Mouse (Mus musculus) spleen, postnatal 10 days (tissue): ENCODE data around the gene Trim29.
A peak's percentile ranks its signal among the peaks of the same experiment; 100 is the strongest.

Source experiments
- DNase-seq, 2 experiments: peaks; one replicate each; pipeline ENCODE4 v3.0.0; 2021 to 2022; ENCODE audit warnings: low spot score in 2 of 2

The Trim29 gene

DNA sequence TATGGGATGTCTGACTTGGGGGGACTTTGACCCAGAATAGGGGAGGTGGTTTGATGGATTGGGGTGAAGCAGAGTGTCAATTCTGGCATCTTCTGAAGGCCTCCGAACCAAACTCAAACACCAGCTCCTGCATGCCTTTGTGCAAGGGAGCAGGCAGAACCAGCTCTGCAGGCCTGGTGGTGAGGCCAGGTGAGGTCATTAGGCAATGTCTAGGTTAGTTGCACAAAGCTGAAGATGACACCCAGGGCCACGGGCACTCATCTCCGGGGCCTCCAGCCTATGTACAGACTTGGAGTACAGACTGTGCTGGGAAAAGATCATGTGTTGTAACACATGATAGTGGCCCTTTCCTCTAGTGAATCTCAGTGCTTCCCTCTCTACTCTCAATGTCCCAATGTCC lies 3.2 kb downstream of the Trim29 start:
- no peak for DNase-seq

GRCm38 (mm10) chr9:43315320-43315950 lies 4.8 kb downstream of the Trim29 start:
- DNase-seq: no peak

- DNase-seq: no peak
Observed at GRCm38 (mm10) chr9:43316466-43316865, 5.8 kb downstream of the Trim29 start.

DNA sequence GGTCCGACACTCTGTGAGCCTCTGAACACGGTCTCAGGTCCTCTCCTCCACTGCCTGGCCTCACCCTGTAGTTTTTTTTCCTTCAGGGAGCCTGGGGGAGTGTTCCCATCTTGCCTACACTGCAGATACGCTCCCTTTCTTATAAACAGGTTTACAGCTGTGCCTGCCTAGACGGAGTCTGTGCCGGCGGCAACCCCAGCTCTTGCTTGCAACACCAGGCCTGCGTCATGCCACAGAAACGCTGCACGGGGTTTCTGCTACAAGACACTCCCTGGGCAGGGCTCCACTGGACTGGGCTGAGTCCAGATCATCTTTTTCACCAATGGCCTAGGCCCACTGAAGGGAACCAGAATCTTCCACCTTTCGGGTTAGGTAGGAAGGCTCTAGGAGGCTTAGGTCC lies 8.0 kb downstream of the Trim29 start:
- no peak for DNase-seq

DNA sequence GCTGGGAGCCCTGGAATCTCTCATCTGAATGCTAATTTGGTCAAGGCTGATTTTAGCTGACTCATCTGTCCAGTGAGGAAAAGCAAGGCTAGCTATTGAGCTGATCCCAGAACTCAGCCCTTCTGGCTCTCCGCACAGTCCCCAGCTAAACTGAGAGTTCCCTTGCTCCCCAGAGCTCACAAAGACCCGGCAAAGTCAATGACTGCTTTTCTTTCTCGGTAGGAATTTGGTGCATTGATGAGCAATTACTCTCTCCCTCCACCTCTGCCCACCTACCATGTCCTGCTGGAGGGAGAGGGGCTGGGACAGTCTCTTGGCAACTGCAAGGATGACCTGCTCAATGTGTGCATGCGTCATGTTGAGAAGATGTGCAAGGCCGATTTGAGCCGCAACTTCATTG lies 11.3 kb downstream of the Trim29 start:
- DNase-seq: no peak

DNA sequence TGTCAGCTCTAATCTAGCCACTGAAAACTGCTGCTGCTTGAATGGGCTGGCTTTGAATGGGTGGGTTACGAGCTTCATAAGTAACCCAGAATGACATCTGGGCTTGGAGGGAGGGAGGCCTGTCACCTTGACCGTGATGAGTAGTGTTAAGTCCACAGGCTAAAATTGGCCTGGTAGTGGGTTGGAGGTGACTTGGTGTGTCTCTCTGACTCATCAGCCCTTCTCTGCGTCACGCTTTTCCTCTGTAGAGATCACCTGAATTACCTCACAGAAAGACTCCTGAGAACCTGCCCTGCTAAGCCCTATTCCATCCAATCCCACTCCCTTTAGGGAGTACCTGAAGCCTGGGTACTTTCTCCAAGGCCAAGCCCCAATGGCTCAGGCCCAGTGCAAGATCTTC lies 12.0 kb downstream of the Trim29 start:
- DNase-seq: no peak

DNA sequence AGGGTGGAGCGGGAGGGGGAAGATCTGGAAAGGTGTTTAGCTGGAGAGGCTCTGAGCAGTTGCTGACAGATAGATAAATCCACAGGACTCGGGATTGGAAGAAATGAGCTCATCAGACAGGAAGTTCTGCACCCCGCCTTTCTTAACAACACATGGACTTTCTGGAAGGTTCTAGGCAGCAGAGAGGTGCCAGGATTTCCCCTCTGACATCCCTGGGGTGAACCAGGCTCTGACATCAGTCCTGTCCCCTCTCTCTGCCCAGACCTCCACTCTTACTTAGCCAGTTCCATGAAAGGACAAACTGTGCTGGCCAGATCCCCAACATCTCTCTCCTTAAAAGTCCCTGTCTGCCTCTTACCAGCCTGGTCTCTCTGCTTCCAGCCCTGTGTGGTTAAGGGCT lies 14.8 kb downstream of the Trim29 start:
- DNase-seq: no peak

DNA sequence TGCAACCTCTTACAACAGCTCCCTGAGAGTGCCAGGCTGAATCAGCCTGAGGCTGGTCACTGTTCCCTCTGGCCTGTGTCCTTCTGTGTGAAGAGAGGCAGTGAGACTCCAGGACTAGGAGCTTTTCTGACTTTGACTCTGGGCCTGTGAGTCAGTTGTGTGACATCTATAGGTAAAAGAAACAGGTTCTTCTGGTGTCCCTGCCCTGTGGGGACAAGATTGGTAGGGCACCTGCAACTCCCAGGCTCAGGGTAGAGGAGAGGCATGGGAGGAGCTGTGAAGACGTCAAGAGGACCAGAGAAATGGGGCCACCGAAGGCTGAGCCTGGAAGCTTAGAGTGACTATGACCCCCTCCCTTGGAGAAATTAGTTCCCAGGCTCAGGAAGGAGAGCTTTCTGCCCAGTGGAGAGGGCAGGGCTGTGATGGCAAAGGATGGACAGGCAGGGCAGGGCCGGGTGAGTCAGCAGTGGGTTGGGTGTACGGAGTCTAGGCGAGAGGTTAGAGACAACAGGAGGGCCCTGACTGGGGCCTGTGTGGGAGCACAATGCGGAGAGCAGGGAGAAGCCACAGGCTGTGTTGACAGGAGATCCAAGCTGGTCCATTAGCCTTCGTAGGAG lies 15.5 kb downstream of the Trim29 start:
- no peak for DNase-seq

GRCm38 (mm10) chr9:43327182-43328129 lies 16.8 kb downstream of the Trim29 start:
- no peak for DNase-seq

DNA sequence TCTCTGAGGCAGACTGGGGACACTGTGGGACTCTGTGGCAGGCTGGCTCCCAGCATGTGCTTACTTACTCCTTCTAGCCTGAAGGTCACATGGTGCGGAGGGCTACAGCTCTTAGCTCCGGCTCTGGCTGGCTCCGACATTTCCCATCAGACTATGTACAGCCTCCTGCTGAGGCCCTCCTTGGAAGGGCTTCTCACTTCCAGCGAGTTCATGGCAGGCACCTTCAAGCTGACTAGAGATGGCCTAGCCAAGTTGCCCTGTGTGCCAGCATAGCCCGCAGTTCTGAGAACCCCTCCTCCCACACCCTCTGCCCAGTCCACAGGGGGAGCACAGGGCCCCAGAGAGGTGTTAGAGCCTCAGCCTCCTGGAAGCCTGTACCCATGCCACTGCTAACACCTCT lies 19.8 kb downstream of the Trim29 start:
- no peak for DNase-seq

DNA sequence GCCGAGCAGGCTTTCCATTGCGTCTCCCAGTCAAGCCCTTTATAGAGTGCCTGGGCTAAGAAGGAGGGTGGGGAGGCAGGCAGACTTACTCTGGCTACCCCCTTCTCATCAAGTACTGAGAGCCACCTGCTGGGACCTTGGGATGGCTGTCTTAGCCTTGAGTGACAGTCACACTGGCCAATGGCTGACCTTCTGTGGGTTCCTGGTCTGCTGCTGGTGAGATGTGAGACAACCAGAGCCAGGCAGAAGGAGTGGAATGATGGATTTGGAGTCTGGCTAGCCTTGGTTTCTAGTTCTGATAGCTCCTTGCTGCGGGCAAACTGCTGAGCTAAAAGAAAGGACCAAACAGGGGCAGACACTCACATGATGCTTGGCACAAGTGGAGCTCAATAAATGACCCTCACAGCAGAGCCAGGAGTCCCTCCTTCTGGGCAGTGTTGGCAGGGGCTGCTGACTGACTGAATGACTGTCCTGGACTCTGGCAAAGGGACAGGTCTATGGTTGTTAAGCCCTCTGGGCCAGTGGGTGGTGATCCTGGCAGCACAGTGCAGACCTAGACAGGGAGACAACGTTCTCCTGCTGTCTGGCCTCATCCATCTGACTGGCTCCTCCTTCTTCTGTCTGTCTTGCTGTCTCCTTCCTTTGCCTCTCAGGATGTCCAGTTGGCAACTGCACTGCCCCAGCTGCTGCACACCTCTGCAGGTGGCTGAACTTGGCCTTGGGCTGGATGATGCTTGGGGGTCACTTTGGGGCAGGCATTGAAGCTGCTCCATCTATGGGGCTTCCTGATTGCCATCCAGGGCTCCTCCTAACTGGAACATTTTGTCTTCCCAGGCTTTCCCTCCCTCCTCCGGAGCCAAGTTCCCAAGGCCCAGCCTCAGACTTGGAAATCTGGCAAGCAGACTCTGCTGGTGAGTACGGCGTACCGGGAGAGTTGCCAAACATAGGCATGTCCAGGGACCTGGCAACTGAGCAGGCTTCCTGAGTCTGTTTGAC lies 21.1 kb downstream of the Trim29 start:
- no peak for DNase-seq

GRCm38 (mm10) chr9:43334476-43334875 lies 23.8 kb downstream of the Trim29 start:
- DNase-seq: no peak

DNA sequence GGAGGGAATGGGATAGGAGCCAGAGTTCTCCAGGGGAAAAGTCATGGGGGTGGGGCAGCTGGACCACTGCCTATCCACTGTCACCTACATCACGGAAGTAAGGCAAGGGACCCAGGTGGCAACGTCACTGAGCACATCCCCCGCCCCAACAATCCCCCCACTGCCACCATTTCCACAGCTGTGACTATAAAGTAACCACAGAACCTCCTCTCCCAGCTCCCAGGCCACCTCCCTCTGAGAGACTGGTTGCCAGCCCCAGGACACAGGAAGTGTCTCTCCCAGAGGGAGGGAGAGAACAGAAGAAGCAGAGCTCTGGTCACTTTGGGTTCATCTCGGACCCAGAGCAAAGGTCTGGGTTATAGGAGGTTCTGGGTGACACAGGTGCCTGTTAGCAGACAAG lies 27.0 kb downstream of the Trim29 start:
- DNase-seq: no peak

- no peak for DNase-seq
Observed at GRCm38 (mm10) chr9:43338067-43338466, 27.4 kb downstream of the Trim29 start.

- DNase-seq: peak; percentile 34 to 69
Observed at GRCm38 (mm10) chr9:43339614-43340020, 29.0 kb downstream of the Trim29 start.

DNA sequence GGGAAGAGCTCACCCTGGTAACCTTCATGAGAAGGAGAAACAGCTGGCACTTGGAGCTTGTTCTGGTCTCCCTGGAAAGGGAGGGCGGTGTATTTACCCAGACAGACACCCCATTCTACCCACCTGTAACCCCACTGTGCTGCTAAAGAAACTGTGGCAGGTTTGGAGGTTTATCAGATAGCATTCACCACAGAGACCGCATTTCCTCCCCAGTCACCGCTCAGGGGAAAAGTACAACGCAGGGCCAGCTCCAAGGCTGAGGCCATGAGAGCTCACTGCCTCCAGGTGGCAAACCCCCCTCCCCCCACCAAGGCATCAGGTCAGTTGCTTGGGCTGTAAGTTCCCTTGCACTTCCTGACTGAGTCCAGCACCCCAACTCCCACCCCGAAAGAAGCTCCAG lies 39.4 kb downstream of the Trim29 start:
- DNase-seq: no peak

DNA sequence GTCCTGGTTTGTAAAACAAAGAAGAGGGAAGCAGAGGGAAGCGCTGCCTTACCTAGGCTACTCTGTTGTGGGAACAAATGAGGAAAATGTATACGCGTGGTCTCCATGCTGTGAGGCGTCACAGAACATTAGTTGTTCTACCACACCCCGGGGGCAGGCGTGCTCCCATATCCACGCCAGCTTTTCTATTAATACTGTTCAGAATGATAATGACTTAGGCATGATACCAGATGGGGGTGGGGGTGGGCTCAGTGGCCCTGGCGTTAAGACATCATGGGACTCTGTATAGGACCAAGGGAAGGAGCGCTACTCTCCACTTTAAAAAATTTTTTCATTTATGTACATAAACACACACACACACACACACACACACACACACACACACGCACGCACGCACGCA lies 40.4 kb downstream of the Trim29 start:
- no peak for DNase-seq

DNA sequence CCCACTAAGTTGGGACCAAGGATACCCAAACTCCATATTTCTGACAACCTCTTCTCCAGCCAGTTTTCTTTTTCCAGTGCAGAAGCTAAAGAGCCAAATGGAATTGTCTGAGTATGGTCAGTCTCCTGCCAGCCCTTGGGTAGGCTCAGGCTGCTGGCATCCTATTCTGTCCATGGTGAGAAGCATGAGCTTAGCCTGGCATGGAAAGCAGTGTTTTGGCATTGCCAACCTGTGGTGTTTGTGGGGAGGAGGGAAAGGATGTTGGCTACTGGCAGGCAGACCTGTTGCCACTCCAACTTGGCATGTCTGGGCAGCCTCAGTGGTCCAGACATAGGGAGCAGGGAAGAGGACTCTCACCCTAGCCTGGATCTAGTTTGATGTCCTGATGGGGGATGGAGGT lies 46.4 kb downstream of the Trim29 start:
- no peak for DNase-seq

DNA sequence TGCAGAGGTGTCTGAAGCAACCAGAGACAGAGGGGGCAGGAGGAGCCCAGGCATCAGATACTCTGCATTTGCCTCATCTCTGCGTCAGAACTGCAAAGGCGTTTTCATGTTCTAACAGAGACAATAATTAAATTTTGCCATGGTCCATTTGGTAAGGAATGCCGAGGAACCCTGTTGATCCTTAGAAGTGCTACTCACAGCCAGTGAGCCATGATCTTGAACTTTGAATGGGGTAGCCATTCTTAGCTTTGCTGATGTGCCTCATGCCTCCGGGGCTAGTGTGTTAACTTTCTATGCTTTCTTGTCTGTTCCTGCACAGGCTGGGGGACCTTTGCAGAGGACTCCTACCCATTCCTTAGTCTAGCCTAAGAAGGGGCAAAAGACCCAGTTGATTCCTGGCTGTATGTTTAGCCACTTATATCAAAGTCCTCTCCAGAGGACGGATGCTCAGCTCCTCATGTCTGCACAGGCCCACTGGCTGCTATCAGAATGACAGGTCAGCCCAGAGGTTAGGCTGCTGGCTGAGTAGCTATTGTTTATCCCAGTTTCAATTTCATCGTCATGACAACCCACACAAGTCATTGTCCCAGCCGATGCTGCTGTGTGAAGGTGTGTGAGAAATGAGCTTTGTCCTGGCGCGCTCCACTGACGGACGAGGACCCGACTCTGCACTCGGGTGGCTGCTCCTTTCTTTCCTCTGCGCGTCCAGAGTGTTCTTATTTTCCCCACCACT lies 48.1 kb downstream of the Trim29 start:
- no peak for DNase-seq

DNA sequence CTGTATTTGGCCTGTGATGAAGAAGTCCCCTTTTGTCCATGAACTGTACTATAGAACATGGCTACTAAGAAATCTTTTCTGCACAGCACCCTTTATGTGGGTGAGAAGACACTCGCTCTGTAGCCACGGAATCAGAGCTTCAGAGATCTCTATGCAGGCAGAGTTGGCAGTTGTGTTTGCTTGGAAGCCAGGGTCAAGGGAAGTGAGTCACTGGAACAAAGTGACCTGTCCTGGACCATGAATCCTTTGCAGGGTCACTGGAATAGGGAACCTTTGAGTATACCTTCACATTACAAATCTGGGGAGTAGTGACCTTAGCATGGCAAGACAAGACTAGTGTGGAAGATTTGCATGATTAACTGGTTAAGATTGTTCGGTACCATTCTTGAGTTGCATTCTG lies 58.1 kb downstream of the Trim29 start:
- DNase-seq: no peak

DNA sequence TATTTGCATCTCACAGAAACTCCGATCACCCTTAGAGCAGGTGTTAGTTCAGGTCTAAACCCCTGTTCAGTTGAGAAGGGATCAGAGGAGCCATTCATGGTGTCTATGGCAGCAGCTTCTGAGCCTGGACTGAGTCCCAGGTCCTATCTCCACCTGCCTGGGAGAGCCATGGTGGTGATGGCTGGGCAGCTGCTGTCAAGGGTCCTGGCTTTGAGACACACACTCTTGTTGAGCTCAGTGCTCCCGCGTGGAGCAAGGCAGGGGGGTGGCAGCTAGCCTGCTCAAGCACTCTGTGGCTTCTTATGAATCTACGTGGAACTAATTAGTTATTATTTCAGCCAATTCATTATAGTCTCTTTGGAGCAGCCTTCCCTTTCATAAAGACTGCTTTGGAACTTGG lies 73.2 kb downstream of the Trim29 start:
- DNase-seq: no peak
